12 mouse cellular contexts compared by ENCODE assay signal in genomic region chr6:120194963-120195362, GRCm38 (mm10).
DNase-seq lines count a peak whose midpoint lies in the region; ATAC-seq lines count a peak whose summit lies in the region.
"Had no signal": no experiment of that assay in that cellular context is flagged by ENCODE, and none has a peak within 500 bp of the region (broad histone marks: within the 10 kb centered on the region; RNA-seq: fewer than 3 reads in every experiment).

No protein-coding gene starts in this region.

- H3K27ac ChIP-seq in lung, embryonic 16.5 days (ENCODE audit: low read length), result peak overlapping the region; percentile 83
- H3K27ac ChIP-seq: forebrain, embryonic 15.5 days; heart, embryonic 13.5 days; hindbrain, postnatal 0 days; liver, embryonic 12.5 days had no signal

- 16% methylated on average over 7 of the region's 7 CpGs for WGBS in lung, embryonic 16.5 days

- peak; percentile 84 for ATAC-seq in lung, embryonic 16.5 days (ENCODE audit: low read depth)
- ATAC-seq: forebrain, embryonic 15.5 days; hindbrain, postnatal 0 days; liver, embryonic 12.5 days had no signal

- H3K4me3 ChIP-seq in lung, embryonic 16.5 days (ENCODE audit: low read length), result no peak overlapping the region
- H3K4me3 ChIP-seq: forebrain, embryonic 15.5 days; heart, embryonic 13.5 days; liver, embryonic 12.5 days had no signal

- peak; percentile 42 for DNase-seq in ovary, postnatal 36 days (ENCODE audit: low spot score)
- no peak for DNase-seq in ovary, postnatal 10 days (ENCODE audit: low spot score)
- DNase-seq in kidney, adult 8-10 months, result peak; percentile 23 to 34
- DNase-seq in urinary bladder, postnatal 25 days (ENCODE audit: low spot score), result peak; percentile 58
- no peak for DNase-seq in left cerebral cortex, adult 18-20 months (ENCODE audit: low spot score in 2 of 2)
- DNase-seq in spleen, postnatal 36 days (ENCODE audit: low spot score in 2 of 2), result no peak
- no peak for DNase-seq in right cerebral cortex, postnatal 14 days

- H3K4me1 ChIP-seq in lung, embryonic 16.5 days (replicated peaks; ENCODE audit: control insufficient read depth, insufficient read depth, low read length), result peaks cover 13% of the 10 kb centered on the region

- 0 out of 2 replicates have a peak overlapping the region, but pooled peaks have one; percentile 47 for H3K9ac ChIP-seq in lung, embryonic 16.5 days (ENCODE audit: low read length)
- H3K9ac ChIP-seq: forebrain, embryonic 15.5 days; heart, embryonic 13.5 days; liver, embryonic 12.5 days had no signal

- no peaks in the 10 kb centered on the region for H3K27me3 ChIP-seq in lung, embryonic 16.5 days (ENCODE audit: control insufficient read depth, insufficient read depth, low read depth, low read length)
- H3K27me3 ChIP-seq: forebrain, embryonic 15.5 days; heart, embryonic 13.5 days had no signal

- no peaks in the 10 kb centered on the region for H3K9me3 ChIP-seq in lung, embryonic 16.5 days (ENCODE audit: control insufficient read depth, low read length)
- H3K9me3 ChIP-seq: forebrain, embryonic 15.5 days; heart, embryonic 13.5 days; liver, embryonic 12.5 days had no signal

- peak overlapping the region; percentile 33 for H3K4me2 ChIP-seq in lung, embryonic 16.5 days (ENCODE audit: low read depth, low read length)
- H3K4me2 ChIP-seq: forebrain, embryonic 15.5 days; heart, embryonic 13.5 days; liver, embryonic 12.5 days had no signal

- no peaks in the 10 kb centered on the region for H3K36me3 ChIP-seq in lung, embryonic 16.5 days (ENCODE audit: control insufficient read depth, insufficient read depth, low read length)
- H3K36me3 ChIP-seq: forebrain, embryonic 15.5 days; heart, embryonic 13.5 days; liver, embryonic 12.5 days had no signal

Comparison
In these comparisons a context has a peak if more than half of its experiments do, and no peak if none do; other contexts are left out.
1. DNase-seq: peak in ovary, postnatal 36 days (single experiment), kidney, adult 8-10 months (2 of 2) and urinary bladder, postnatal 25 days (single experiment); none in ovary, postnatal 10 days (single experiment), left cerebral cortex, adult 18-20 months (0 of 2), spleen, postnatal 36 days (0 of 2) and right cerebral cortex, postnatal 14 days (single experiment).